Mouse (Mus musculus) ovary, adult 18-20 months (tissue): Measurements from ENCODE around the gene B3galt1.

Experiments
- DNase-seq: peaks from one replicate; pipeline ENCODE4 v3.0.0; 2022; ENCODE audit warnings: low spot score, mixed read lengths

B3galt1 gene

GRCm38 (mm10) chr2:67948408-67948807, 382.7 kb downstream of the B3galt1 start:
- DNase-seq: no peak

- DNase-seq: no peak
Measured at GRCm38 (mm10) chr2:67956182-67956581, 390.5 kb downstream of the B3galt1 start.

GRCm38 (mm10) chr2:67957561-67957960, 391.9 kb downstream of the B3galt1 start:
- no peak for DNase-seq

- DNase-seq: no peak
Measured at GRCm38 (mm10) chr2:67960711-67961110, 395.0 kb downstream of the B3galt1 start.

- no peak for DNase-seq
Measured at GRCm38 (mm10) chr2:67968812-67969211, 403.1 kb downstream of the B3galt1 start.

GRCm38 (mm10) chr2:67971091-67971490, 405.4 kb downstream of the B3galt1 start:
- no peak for DNase-seq

- no peak for DNase-seq
Measured at GRCm38 (mm10) chr2:67971576-67971975, 405.9 kb downstream of the B3galt1 start.

GRCm38 (mm10) chr2:67975764-67976163, 410.1 kb downstream of the B3galt1 start:
- DNase-seq: no peak

GRCm38 (mm10) chr2:67976488-67976887, 410.8 kb downstream of the B3galt1 start:
- no peak for DNase-seq

GRCm38 (mm10) chr2:67977620-67978262, 412.1 kb downstream of the B3galt1 start:
- no peak for DNase-seq

- no peak for DNase-seq
Measured at GRCm38 (mm10) chr2:67983563-67983962, 417.9 kb downstream of the B3galt1 start.

GRCm38 (mm10) chr2:67985133-67985532, 419.5 kb downstream of the B3galt1 start:
- DNase-seq: no peak

- DNase-seq: no peak
Measured at GRCm38 (mm10) chr2:67993421-67993820, 427.8 kb downstream of the B3galt1 start.

GRCm38 (mm10) chr2:68003091-68003490, 437.4 kb downstream of the B3galt1 start:
- no peak for DNase-seq

- no peak for DNase-seq
Measured at GRCm38 (mm10) chr2:68005210-68005609, 439.5 kb downstream of the B3galt1 start.

GRCm38 (mm10) chr2:68005711-68006110, 440.0 kb downstream of the B3galt1 start:
- no peak for DNase-seq

- no peak for DNase-seq
Measured at GRCm38 (mm10) chr2:68011336-68011735, 445.7 kb downstream of the B3galt1 start.

- no peak for DNase-seq
Measured at GRCm38 (mm10) chr2:68020251-68020680, 454.6 kb downstream of the B3galt1 start.

GRCm38 (mm10) chr2:68021541-68022152, 456.0 kb downstream of the B3galt1 start:
- no peak for DNase-seq

GRCm38 (mm10) chr2:68028811-68029210, 463.1 kb downstream of the B3galt1 start:
- DNase-seq: no peak

GRCm38 (mm10) chr2:68034711-68035110, 469.0 kb downstream of the B3galt1 start:
- DNase-seq: no peak

- DNase-seq: no peak
Measured at GRCm38 (mm10) chr2:68040752-68041151, 475.1 kb downstream of the B3galt1 start.

GRCm38 (mm10) chr2:68052481-68052880, 486.8 kb downstream of the B3galt1 start:
- no peak for DNase-seq

- DNase-seq: no peak
Measured at GRCm38 (mm10) chr2:68053243-68053642, 487.6 kb downstream of the B3galt1 start.
